Mouse (Mus musculus) heart, embryonic 14.5 days (tissue): ENCODE measurements around the gene Unc79. TPM values are rescaled to one million over a fixed set of nuclear protein-coding genes. Genes with fewer than 3 reads are reported as not detected.

ENCODE experiments used
- ATAC-seq: fragments of 200-750 bp; cut with Nextera tagmentation; 2 replicates; pipeline ENCODE4 v1.8.0; 2017; ENCODE audit warnings: low read depth, moderate TSS enrichment; ENCODE audit not compliant: insufficient number of reproducible peaks, insufficient read depth, low FRiP score
- H3K27ac ChIP-seq, 2 experiments: fragments of 200-500 bp in 1 of 2; fragments of 300-500 bp in 1 of 2; sonication (generic) in 1 of 2; replicated peaks in 1 of 2; 2 replicates each; pipeline ENCODE4 v1.5.1; 2012 to 2014; ENCODE audit warnings: low read depth in 2 of 2, low read length in 2 of 2, control low read depth in 1 of 2, mild to moderate bottlenecking in 1 of 2, mixed read lengths in 1 of 2; ENCODE audit not compliant: control insufficient read depth in 1 of 2, insufficient read depth in 1 of 2
- H3K27me3 ChIP-seq: fragments of 300-500 bp; sonication (generic); 2 replicates; pipeline ENCODE4 v1.6.1; 2014; ENCODE audit warnings: mild to moderate bottlenecking, low read length, control low read depth; ENCODE audit not compliant: control insufficient read depth, insufficient read depth
- H3K36me3 ChIP-seq: fragments of 300-500 bp; sonication (generic); 2 replicates; pipeline ENCODE4 v1.6.1; 2014; ENCODE audit warnings: mild to moderate bottlenecking, control low read depth, low read length, mixed read lengths; ENCODE audit not compliant: control insufficient read depth, insufficient read depth
- H3K4me1 ChIP-seq, 2 experiments: fragments of 200-500 bp in 1 of 2; fragments of 300-500 bp in 1 of 2; sonication (generic) in 1 of 2; 2 replicates each; pipeline ENCODE4 v1.6.1; 2012 to 2014; ENCODE audit warnings: low read length in 2 of 2, control low read depth in 1 of 2, mixed read lengths in 1 of 2; ENCODE audit not compliant: control insufficient read depth in 2 of 2, insufficient read depth in 2 of 2
- H3K4me2 ChIP-seq: fragments of 300-500 bp; sonication (generic); 2 replicates; pipeline ENCODE4 v1.6.1; 2014; ENCODE audit warnings: mild to moderate bottlenecking, low read length
- H3K4me3 ChIP-seq, 2 experiments: fragments of 200-500 bp in 1 of 2; fragments of 300-500 bp in 1 of 2; sonication (generic) in 1 of 2; 2 replicates each; pipeline ENCODE4 v1.5.1; 2012 to 2014; ENCODE audit warnings: low read length in 2 of 2, mild to moderate bottlenecking in 2 of 2, control low read depth in 1 of 2, low read depth in 1 of 2, moderate library complexity in 1 of 2; ENCODE audit not compliant: control insufficient read depth in 1 of 2, insufficient read depth in 1 of 2
- H3K9ac ChIP-seq: fragments of 300-500 bp; sonication (generic); 2 replicates; pipeline ENCODE4 v1.6.1; 2014; ENCODE audit warnings: mild to moderate bottlenecking, low read length
- H3K9me3 ChIP-seq: fragments of 300-500 bp; sonication (generic); 2 replicates; pipeline ENCODE4 v1.6.1; 2016; ENCODE audit warnings: low read length, control low read depth; ENCODE audit not compliant: control insufficient read depth
- WGBS: fragments of 180-500 bp; shearing (Covaris S2); extraction: QIAGEN DNeasy Blood & Tissue Kit; methylation state at CpG from one replicate; pipeline ENCODE4 v1.1.7; 2014; 5-methylcytosine and 5-hydroxymethylcytosine counted together
- polyA plus RNA-seq: library from polyadenylated mRNA; unstranded; fragments of >200 nt; fragmentation: Nextera tagmentation; extraction: Ambion mirVana; gene quantifications from 2 replicates; pipeline ENCODE4 v1.2.1, GENCODE M21; 2014

Gene Unc79
- 0.07 and 0.34 TPM in 2 replicates for polyA plus RNA-seq

- H3K9ac ChIP-seq: no peak within 1 kb of the TSS
- H3K36me3 ChIP-seq: no peaks in the 10 kb centered on the region
- peaks cover 2 to 5% of the 10 kb centered on the region in 2 experiments; a peak in 1 of 4 replicates for H3K4me1 ChIP-seq
- ATAC-seq: 0 out of 2 replicates have a peak, but pooled peaks have one; percentile 39
- peaks cover 9% of the 10 kb centered on the region for H3K27me3 ChIP-seq
- H3K9me3 ChIP-seq: no peaks in the 10 kb centered on the region
- WGBS: under 1% methylated on average over 45 of the region's 48 CpGs
- H3K4me2 ChIP-seq: peak within 1 kb of the TSS; percentile 68
- no peak within 1 kb of the TSS for H3K27ac ChIP-seq
- peak within 1 kb of the TSS; percentile 50 to 54 for H3K4me3 ChIP-seq
Measured at GRCm38 (mm10) chr12:102948778-102949394, at the start of gene Unc79. Gene Unc79, plus strand, starts transcription at chr12:102948859.

GRCm38 (mm10) chr12:102899091-102899490, 49.6 kb upstream of the Unc79 start, which contains the start of gene Cox8c:
Gene Cox8c, plus strand, starts transcription at chr12:102899316.
- ATAC-seq: no peak
- WGBS: 86% methylated on average over 17 of the region's 17 CpGs
- Histone ChIP-seq H3K9ac (no peak within 1 kb of the TSS), H3K4me1 (no peaks in the 10 kb centered on the region), H3K4me2 (no peak within 1 kb of the TSS), H3K4me3 (no peak within 1 kb of the TSS), H3K27me3 (no peaks in the 10 kb centered on the region), H3K27ac (no peak within 1 kb of the TSS), H3K36me3 (no peaks in the 10 kb centered on the region), H3K9me3 (no peaks in the 10 kb centered on the region)

- Histone ChIP-seq H3K4me3 (no peak overlapping the region), H3K4me2 (no peak overlapping the region), H3K27me3 (no peaks in the 10 kb centered on the region), H3K27ac (no peak overlapping the region), H3K36me3 (no peaks in the 10 kb centered on the region), H3K9me3 (no peaks in the 10 kb centered on the region), H3K9ac (no peak overlapping the region), H3K4me1 (no peaks in the 10 kb centered on the region)
- no peak for ATAC-seq
- 31% methylated on average over 3 of the region's 3 CpGs for WGBS
Measured at GRCm38 (mm10) chr12:102908191-102908590, 40.5 kb upstream of the Unc79 start.

- no peak for ATAC-seq
- H3K27ac ChIP-seq: no peak overlapping the region
- no peaks in the 10 kb centered on the region for H3K9me3 ChIP-seq
- no peak overlapping the region for H3K9ac ChIP-seq
- no peak overlapping the region for H3K4me3 ChIP-seq
- H3K36me3 ChIP-seq: no peaks in the 10 kb centered on the region
- H3K4me1 ChIP-seq: no peaks in the 10 kb centered on the region
- no peak overlapping the region for H3K4me2 ChIP-seq
- WGBS: 88% methylated on average over 2 of the region's 2 CpGs
- no peaks in the 10 kb centered on the region for H3K27me3 ChIP-seq
Measured at GRCm38 (mm10) chr12:102916073-102916472, 32.6 kb upstream of the Unc79 start.

GRCm38 (mm10) chr12:102929764-102930163, 18.9 kb upstream of the Unc79 start:
- Histone ChIP-seq H3K4me1 (no peaks in the 10 kb centered on the region), H3K36me3 (no peaks in the 10 kb centered on the region), H3K27me3 (no peaks in the 10 kb centered on the region), H3K9ac (no peak overlapping the region), H3K27ac (no peak overlapping the region), H3K4me2 (no peak overlapping the region), H3K4me3 (no peak overlapping the region), H3K9me3 (no peaks in the 10 kb centered on the region)
- 71% methylated on average over 4 of the region's 4 CpGs for WGBS
- ATAC-seq: no peak

- no peak overlapping the region for H3K27ac ChIP-seq
- no peak overlapping the region for H3K4me3 ChIP-seq
- no peak overlapping the region for H3K9ac ChIP-seq
- H3K4me2 ChIP-seq: no peak overlapping the region
- no peaks in the 10 kb centered on the region for H3K9me3 ChIP-seq
- no peaks in the 10 kb centered on the region for H3K4me1 ChIP-seq
- no peak for ATAC-seq
- H3K36me3 ChIP-seq: no peaks in the 10 kb centered on the region
- 64% methylated on average over 1 of the region's 1 CpGs for WGBS
- no peaks in the 10 kb centered on the region for H3K27me3 ChIP-seq
Measured at GRCm38 (mm10) chr12:102930335-102930734, 18.3 kb upstream of the Unc79 start.

GRCm38 (mm10) chr12:102930789-102931188, 17.9 kb upstream of the Unc79 start:
- Histone ChIP-seq H3K4me1 (no peaks in the 10 kb centered on the region), H3K9me3 (no peaks in the 10 kb centered on the region), H3K9ac (no peak overlapping the region), H3K27me3 (no peaks in the 10 kb centered on the region), H3K27ac (no peak overlapping the region), H3K4me3 (no peak overlapping the region), H3K4me2 (no peak overlapping the region), H3K36me3 (no peaks in the 10 kb centered on the region)
- no peak for ATAC-seq
- 75% methylated on average over 7 of the region's 7 CpGs for WGBS

- H3K27me3 ChIP-seq: no peaks in the 10 kb centered on the region
- H3K36me3 ChIP-seq: no peaks in the 10 kb centered on the region
- 50% methylated on average over 1 of the region's 1 CpGs for WGBS
- no peak overlapping the region for H3K27ac ChIP-seq
- H3K9me3 ChIP-seq: no peaks in the 10 kb centered on the region
- H3K4me3 ChIP-seq: no peak overlapping the region
- no peak overlapping the region for H3K4me2 ChIP-seq
- no peak for ATAC-seq
- no peak overlapping the region for H3K9ac ChIP-seq
- no peaks in the 10 kb centered on the region for H3K4me1 ChIP-seq
Measured at GRCm38 (mm10) chr12:102935892-102936291, 12.8 kb upstream of the Unc79 start.
